Mouse (Mus musculus) retina, adult 2 months (tissue): ENCODE measurements around the gene Lpp.

Experiments
- DNase-seq: peaks from one replicate; pipeline ENCODE4 v3.0.0-alpha.2; 2012; ENCODE audit warnings: low read depth, low spot score

Lpp gene

GRCm38 (mm10) chr16:24622226-24623194, 229.2 kb downstream of the Lpp start:
- no peak for DNase-seq

GRCm38 (mm10) chr16:24624335-24624734, 231.0 kb downstream of the Lpp start:
- no peak for DNase-seq

- DNase-seq = no peak
These were observed 232.3 kb downstream of the Lpp start for GRCm38 (mm10) chr16:24625576-24625975.

GRCm38 (mm10) chr16:24628779-24629178, 235.5 kb downstream of the Lpp start:
- no peak for DNase-seq

GRCm38 (mm10) chr16:24629218-24630172, 236.2 kb downstream of the Lpp start:
- no peak for DNase-seq

GRCm38 (mm10) chr16:24635381-24635919, 242.1 kb downstream of the Lpp start:
- no peak for DNase-seq

- no peak for DNase-seq
These were observed 243.6 kb downstream of the Lpp start for GRCm38 (mm10) chr16:24636894-24637293.

GRCm38 (mm10) chr16:24641003-24641797, 247.9 kb downstream of the Lpp start:
- no peak for DNase-seq

GRCm38 (mm10) chr16:24643024-24643635, 249.8 kb downstream of the Lpp start:
- no peak for DNase-seq

GRCm38 (mm10) chr16:24644154-24644553, 250.8 kb downstream of the Lpp start:
- DNase-seq = no peak

GRCm38 (mm10) chr16:24644760-24645406, 251.6 kb downstream of the Lpp start:
- no peak for DNase-seq

GRCm38 (mm10) chr16:24645906-24646603, 252.7 kb downstream of the Lpp start:
- DNase-seq = no peak

GRCm38 (mm10) chr16:24651655-24652654, 258.6 kb downstream of the Lpp start:
- no peak for DNase-seq

- DNase-seq = no peak
These were observed 259.7 kb downstream of the Lpp start for GRCm38 (mm10) chr16:24653041-24653440.

GRCm38 (mm10) chr16:24655116-24655515, 261.8 kb downstream of the Lpp start:
- DNase-seq = no peak

GRCm38 (mm10) chr16:24656026-24656425, 262.7 kb downstream of the Lpp start:
- DNase-seq = no peak

GRCm38 (mm10) chr16:24656752-24657151, 263.4 kb downstream of the Lpp start:
- no peak for DNase-seq

GRCm38 (mm10) chr16:24659049-24659448, 265.7 kb downstream of the Lpp start:
- no peak for DNase-seq
